In the genomic region with DNA sequence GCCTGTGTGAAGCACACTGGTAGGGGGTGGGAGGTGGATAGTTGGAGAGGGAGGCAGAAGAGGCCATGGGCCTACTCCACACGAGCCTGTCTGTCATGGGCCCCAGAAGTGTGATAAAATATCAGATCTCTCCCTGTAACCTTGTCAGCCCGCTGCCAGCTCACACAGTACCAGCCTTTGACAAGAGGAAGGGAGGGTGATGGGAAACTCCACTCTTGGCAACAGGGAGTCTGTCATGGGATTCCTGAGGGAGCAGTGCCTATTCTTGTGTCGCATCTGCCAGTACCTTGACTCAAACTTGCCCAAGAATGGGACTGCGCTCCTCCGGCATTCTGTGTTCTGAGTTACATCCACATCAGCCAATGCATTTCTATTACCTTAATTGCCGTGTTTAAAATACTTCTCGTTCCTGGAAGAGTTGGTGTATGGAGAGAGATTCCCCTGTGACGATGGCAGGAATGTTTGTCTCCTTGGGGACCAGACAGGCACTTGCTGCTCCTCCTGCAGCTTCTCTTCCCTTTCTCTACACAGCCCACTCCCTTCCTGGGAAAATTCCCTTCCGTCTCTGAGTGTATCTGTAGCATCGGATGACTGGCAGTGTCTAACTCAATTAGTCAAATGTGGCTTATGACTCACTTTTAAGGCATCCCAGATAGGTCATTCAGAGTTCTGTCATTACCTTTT, we compare ENCODE assay signal across 29 mouse cellular contexts. TPM values are rescaled to one million over a fixed set of nuclear protein-coding genes. Genes with fewer than 3 reads are reported as not detected.
DNase-seq lines count a peak whose midpoint lies in the region; ATAC-seq lines count a peak whose summit lies in the region.
"Had no signal": no experiment of that assay in that cellular context is flagged by ENCODE, and none has a peak within 500 bp of the region (broad histone marks: within the 10 kb centered on the region; RNA-seq: fewer than 3 reads in every experiment).

No protein-coding gene starts in this region.

- DNase-seq in adrenal gland, postnatal 10 days: peak; percentile 7
- DNase-seq in adrenal gland, postnatal 36 days: no peak
- peak; percentile 7 for DNase-seq in heart, adult 8-10 months (ENCODE audit: low spot score)
- no peak for DNase-seq in heart, postnatal 4 days
- DNase-seq in MN1 (ENCODE audit: low spot score): peak; percentile 64
- peak; percentile 49 for DNase-seq in brain, adult 2 months (ENCODE audit: low read depth, low spot score)
- no peak for DNase-seq in embryo, embryonic 10.5 days (ENCODE audit: low spot score)
- DNase-seq: adrenal gland, postnatal 14 days; B cell, adult 2 months; cerebellum, adult 11 months; cerebellum, adult 9-10 months; cerebellum, postnatal 25 days; gastrocnemius, adult 2 months; gastrocnemius, postnatal 25 days; kidney, adult 11 months; kidney, adult 9 months had no signal

- ATAC-seq in activated CD4-positive, CD25-positive, alpha-beta regulatory T cell, adult 4 months: no peak
- ATAC-seq: CD4-positive, CD25-positive, alpha-beta regulatory T cell, adult 4 months; forebrain, embryonic 16.5 days; hindbrain, postnatal 0 days had no signal

RNA-seq across cellular contexts. Expression of a gene that starts 28.1 kb away (rescaled TPM):
- total RNA-seq in adrenal gland, postnatal 10 days (2021): not detected
- not detected for total RNA-seq in adrenal gland, postnatal 36 days (2021)
- total RNA-seq in heart, adult 8-10 months (2022): not detected
- total RNA-seq in heart, postnatal 4 days (2021): not detected
- not detected for polyA plus RNA-seq in activated CD4-positive, CD25-positive, alpha-beta regulatory T cell, adult 4 months (2017; shearing (Covaris generic))
- total RNA-seq: adrenal gland, postnatal 14 days; G1E; gastrocnemius, adult 2 months; gastrocnemius, postnatal 25 days; granulocyte monocyte progenitor cell, adult 5-6 weeks; hematopoietic stem cell, adult 5-6 weeks; hindbrain, postnatal 0 days had no signal
- polyA plus RNA-seq: CD4-positive, CD25-positive, alpha-beta regulatory T cell, adult 4 months; cortical plate, adult 2 months; embryonic facial prominence, embryonic 13.5 days; forebrain, embryonic 12.5 days; forebrain, embryonic 16.5 days; G1E; heart, embryonic 14.5 days; hindbrain, embryonic 13.5 days; hindbrain, postnatal 0 days; intestine, embryonic 14.5 days had no signal

Comparison
In these comparisons a context has a peak if more than half of its experiments do, and no peak if none do; other contexts are left out.
1. DNase-seq: peak in adrenal gland, postnatal 10 days (single experiment), heart, adult 8-10 months (single experiment), MN1 (single experiment) and brain, adult 2 months (single experiment); none in adrenal gland, postnatal 36 days (0 of 2), heart, postnatal 4 days (single experiment) and embryo, embryonic 10.5 days (single experiment).